Comparison of ENCODE assay signal across 8 mouse cellular contexts in the genomic region with DNA sequence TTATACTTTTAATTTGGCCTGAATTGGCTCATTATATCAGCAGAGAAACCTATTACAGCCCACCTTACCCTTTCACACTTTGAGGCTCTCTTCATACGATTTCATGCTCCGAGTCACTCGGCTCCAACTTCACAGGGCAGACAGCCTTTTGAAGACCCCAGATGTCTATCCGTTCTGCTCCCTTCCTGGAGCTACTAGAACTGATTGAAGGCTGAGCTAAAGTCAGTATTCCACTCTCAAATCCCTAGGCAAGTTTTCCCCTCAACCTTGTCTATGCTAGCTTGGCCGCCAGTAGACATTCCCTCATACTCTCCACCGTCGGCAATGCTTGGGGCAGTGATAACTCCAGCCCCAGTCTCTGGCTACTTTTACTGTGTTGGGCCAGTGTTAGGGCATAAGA. TPM values are rescaled to one million over a fixed set of nuclear protein-coding genes. Genes with fewer than 3 reads are reported as not detected.
A peak's percentile ranks its signal among the peaks of the same experiment; 100 is the strongest.
DNase-seq lines count a peak whose midpoint lies in the region; ATAC-seq and TF ChIP-seq lines count a peak whose summit lies in the region.

No protein-coding gene starts in this region.

- 35% methylated on average over 7 of the region's 7 CpGs for WGBS in heart, adult 2 months
- WGBS in lung, postnatal 0 days, result 26% methylated on average over 7 of the region's 7 CpGs
- 25% methylated on average over 7 of the region's 7 CpGs for WGBS in embryonic facial prominence, embryonic 13.5 days
- WGBS in macrophage (ENCODE audit: missing documents), result 33% methylated on average over 7 of the region's 7 CpGs

- H3K36me3 ChIP-seq in heart, adult 2 months (ENCODE audit: control insufficient read depth, insufficient read depth, low read length), result no peaks in the 10 kb centered on the region
- no peaks in the 10 kb centered on the region for H3K36me3 ChIP-seq in lung, postnatal 0 days (ENCODE audit: insufficient read depth, low read length)
- H3K36me3 ChIP-seq in embryonic facial prominence, embryonic 13.5 days, result peaks cover 3% of the 10 kb centered on the region; the same call in 1 of the 2 replicates
- no peaks in the 10 kb centered on the region; the same call in 1 of the 2 replicates for H3K36me3 ChIP-seq in macrophage (ENCODE audit: inconsistent target)

- no peak for TF ChIP-seq CTCF in heart, adult 2 months (IDR thresholded peaks at IDR 0.05)
- TF ChIP-seq CTCF in lung, postnatal 0 days (IDR thresholded peaks at IDR 0.05), result no peak

- 0 out of 2 replicates have a peak overlapping the region, but pooled peaks have one; percentile 4 for H3K9ac ChIP-seq in heart, adult 2 months (ENCODE audit: low read depth, low read length)
- no peak overlapping the region for H3K9ac ChIP-seq in lung, postnatal 0 days (replicated peaks; ENCODE audit: low read depth)
- H3K9ac ChIP-seq in embryonic facial prominence, embryonic 13.5 days, result no peak overlapping the region

- H3K79me2 ChIP-seq in heart, adult 2 months (replicated peaks; ENCODE audit: control insufficient read depth, insufficient read depth, low read length), result no peaks in the 10 kb centered on the region
- H3K79me2 ChIP-seq in macrophage (ENCODE audit: inconsistent target), result peaks cover 56% of the 10 kb centered on the region

- H3K27me3 ChIP-seq in heart, adult 2 months (ENCODE audit: control insufficient read depth, insufficient read depth, low read length), result no peaks in the 10 kb centered on the region
- H3K27me3 ChIP-seq in lung, postnatal 0 days (replicated peaks; ENCODE audit: insufficient read depth, low read length), result no peaks in the 10 kb centered on the region
- H3K27me3 ChIP-seq in embryonic facial prominence, embryonic 13.5 days, result no peaks in the 10 kb centered on the region

- intact Hi-C loops in heart, adult 2 months (cut with DNase I), result no loop called here

- TF ChIP-seq EP300 in heart, adult 2 months (IDR thresholded peaks at IDR 0.05; ENCODE audit: insufficient read depth, low read depth, low read length), result 0 out of 2 replicates have a peak, but pooled peaks have one; percentile 1
- no peak for TF ChIP-seq EP300 in lung, postnatal 0 days (IDR thresholded peaks at IDR 0.05)

- TF ChIP-seq POLR2A in heart, adult 2 months (IDR thresholded peaks at IDR 0.05; ENCODE audit: insufficient read depth, low read depth, low read length), result no peak

- DNase-seq in heart, adult 2 months, result no peak
- DNase-seq in heart, adult 18-20 months, result no peak
- no peak for DNase-seq in lung, postnatal 0 days (ENCODE audit: low spot score)
- no peak for DNase-seq in lung, postnatal 36 days
- no peak for DNase-seq in layer of hippocampus, adult 9-10 months (ENCODE audit: low spot score)
- DNase-seq in retina, embryonic 14.5 days (ENCODE audit: low spot score), result no peak

- peak overlapping the region; percentile 24; the same call in 1 of the 2 replicates for H3K4me3 ChIP-seq in heart, adult 2 months
- peak overlapping the region; percentile 14 for H3K4me3 ChIP-seq in lung, postnatal 0 days (ENCODE audit: low read depth, low read length)
- no peak overlapping the region for H3K4me3 ChIP-seq in embryonic facial prominence, embryonic 13.5 days
- peak overlapping the region; percentile 75 for H3K4me3 ChIP-seq in macrophage (ENCODE audit: inconsistent target)

- H3K9me3 ChIP-seq in lung, postnatal 0 days (ENCODE audit: low read length), result no peaks in the 10 kb centered on the region
- H3K9me3 ChIP-seq in embryonic facial prominence, embryonic 13.5 days, result no peaks in the 10 kb centered on the region

- ATAC-seq in lung, postnatal 0 days, result no peak
- ATAC-seq in embryonic facial prominence, embryonic 13.5 days (ENCODE audit: insufficient number of reproducible peaks, insufficient read depth, low FRiP score, low TSS enrichment, low read depth), result no peak

- peak overlapping the region; percentile 96 for H3K4me2 ChIP-seq in lung, postnatal 0 days (replicated peaks; ENCODE audit: low read depth, low read length)
- peak overlapping the region; percentile 96 for H3K4me2 ChIP-seq in embryonic facial prominence, embryonic 13.5 days

- H3K27ac ChIP-seq in heart, adult 2 months, result peak overlapping the region; percentile 97
- peak overlapping the region; percentile 97 for H3K27ac ChIP-seq in lung, postnatal 0 days (ENCODE audit: low read length)
- H3K27ac ChIP-seq in embryonic facial prominence, embryonic 13.5 days, result no peak overlapping the region; the same call in 1 of the 2 replicates
- H3K27ac ChIP-seq in macrophage, result peak overlapping the region; percentile 92

- peaks cover 20% of the 10 kb centered on the region for H3K4me1 ChIP-seq in heart, adult 2 months (ENCODE audit: control insufficient read depth, insufficient read depth, low read length)
- peaks cover 30% of the 10 kb centered on the region; the same call in 1 of the 2 replicates for H3K4me1 ChIP-seq in lung, postnatal 0 days (ENCODE audit: insufficient read depth, low read depth, low read length)
- peaks cover 58% of the 10 kb centered on the region for H3K4me1 ChIP-seq in embryonic facial prominence, embryonic 13.5 days

RNA-seq across cellular contexts. Expression of gene Gpsm3, which starts 0.4 kb away (rescaled TPM):
- 1 to 10 TPM; 3.9 to 5.2 TPM for total RNA-seq in heart, adult 2 months (2021)
- polyA plus RNA-seq in heart, adult 2 months (2012; rRNA removed), result 4.4 and 6.4 TPM in 2 replicates
- total RNA-seq in heart, adult 18-20 months (2021), result 1 to 10 TPM; 4.1 to 5.9 TPM
- polyA plus RNA-seq in lung, postnatal 0 days (2015; fragmentation: Nextera tagmentation; extraction: Ambion mirVana), result 34.7 and 41.0 TPM in 2 replicates
- 5.3 and 6.0 TPM in 2 replicates for polyA plus RNA-seq in embryonic facial prominence, embryonic 13.5 days (2015; fragmentation: Nextera tagmentation; extraction: Ambion mirVana)
- total RNA-seq in macrophage (2018; cell fraction: chromatin; rRNA removed), result 10 to 100 TPM in 22 of 26 experiments, 1 to 10 TPM in 4; 4.8 to 81.2 (median 28.1) TPM
- 100 to 1,000 TPM; 107 to 228 (median 174) TPM for total RNA-seq in macrophage (2018; cell fraction: cytosol; rRNA removed)
- total RNA-seq in macrophage (2018; cell fraction: nucleus; rRNA removed), result 100 to 1,000 TPM in 5 of 26 experiments, 10 to 100 TPM in 21; 22.6 to 150 (median 71.5) TPM
- polyA plus RNA-seq in macrophage (2018), result 124 to 167 TPM (median 152 TPM) in 3 replicates

RNA-seq across cellular contexts. Expression of gene Pbx2, which starts 1.9 kb away (rescaled TPM):
- 10 to 100 TPM; 16.1 to 18.4 TPM for total RNA-seq in heart, adult 2 months (2021)
- polyA plus RNA-seq in heart, adult 2 months (2012; rRNA removed), result 22.1 and 28.3 TPM in 2 replicates
- total RNA-seq in heart, adult 18-20 months (2021), result 10 to 100 TPM; 13.6 to 17.4 TPM
- 15.0 and 15.6 TPM in 2 replicates for polyA plus RNA-seq in lung, postnatal 0 days (2015; fragmentation: Nextera tagmentation; extraction: Ambion mirVana)
- 14.8 and 19.2 TPM in 2 replicates for polyA plus RNA-seq in embryonic facial prominence, embryonic 13.5 days (2015; fragmentation: Nextera tagmentation; extraction: Ambion mirVana)
- 100 to 1,000 TPM in 3 of 26 experiments, 10 to 100 TPM in 23; 13.4 to 110 (median 51.5) TPM for total RNA-seq in macrophage (2018; cell fraction: chromatin; rRNA removed)
- total RNA-seq in macrophage (2018; cell fraction: cytosol; rRNA removed), result 10 to 100 TPM; 23.9 to 61.8 (median 51.4) TPM
- 10 to 100 TPM; 18.6 to 84.5 (median 38.1) TPM for total RNA-seq in macrophage (2018; cell fraction: nucleus; rRNA removed)
- polyA plus RNA-seq in macrophage (2018), result 44.7 to 64.2 TPM (median 45.7 TPM) in 3 replicates

RNA-seq across cellular contexts. Expression of gene Ager, which starts 8.5 kb away (rescaled TPM):
- total RNA-seq in heart, adult 2 months (2021), result under 1 TPM; 0.14 to 0.18 TPM
- 0.38 and 2.2 TPM in 2 replicates for polyA plus RNA-seq in heart, adult 2 months (2012; rRNA removed)
- total RNA-seq in heart, adult 18-20 months (2021), result under 1 TPM in 1 of 2 experiments, not detected in 1; 0.23 TPM
- polyA plus RNA-seq in lung, postnatal 0 days (2015; fragmentation: Nextera tagmentation; extraction: Ambion mirVana), result 3,782 and 4,046 TPM in 2 replicates
- polyA plus RNA-seq in embryonic facial prominence, embryonic 13.5 days (2015; fragmentation: Nextera tagmentation; extraction: Ambion mirVana), result 3.6 and 4.2 TPM in 2 replicates
- total RNA-seq in macrophage (2018; cell fraction: chromatin; rRNA removed), result 10 to 100 TPM in 5 of 26 experiments, 1 to 10 TPM in 20, under 1 TPM in 1; 0.71 to 15.6 (median 6.0) TPM
- total RNA-seq in macrophage (2018; cell fraction: cytosol; rRNA removed), result under 1 TPM in 14 of 26 experiments, not detected in 12; 0.11 to 0.44 (median 0.22) TPM
- 1 to 10 TPM in 22 of 26 experiments, under 1 TPM in 4; 0.72 to 9.9 (median 2.8) TPM for total RNA-seq in macrophage (2018; cell fraction: nucleus; rRNA removed)
- 0.22 to 0.38 TPM (median 0.27 TPM) in 3 replicates for polyA plus RNA-seq in macrophage (2018)

RNA-seq across cellular contexts. Expression of gene Rnf5, which starts 14.3 kb away (rescaled TPM):
- total RNA-seq in heart, adult 2 months (2021), result 10 to 100 TPM; 37.6 to 40.4 TPM
- 71.7 and 92.2 TPM in 2 replicates for polyA plus RNA-seq in heart, adult 2 months (2012; rRNA removed)
- 10 to 100 TPM; 40.9 to 43.3 TPM for total RNA-seq in heart, adult 18-20 months (2021)
- polyA plus RNA-seq in lung, postnatal 0 days (2015; fragmentation: Nextera tagmentation; extraction: Ambion mirVana), result 81.5 and 84.1 TPM in 2 replicates
- polyA plus RNA-seq in embryonic facial prominence, embryonic 13.5 days (2015; fragmentation: Nextera tagmentation; extraction: Ambion mirVana), result 130 and 132 TPM in 2 replicates
- 10 to 100 TPM in 14 of 26 experiments, 1 to 10 TPM in 12; 1.4 to 22.9 (median 11.5) TPM for total RNA-seq in macrophage (2018; cell fraction: chromatin; rRNA removed)
- total RNA-seq in macrophage (2018; cell fraction: cytosol; rRNA removed), result 10 to 100 TPM; 35.2 to 53.0 (median 44.0) TPM
- 10 to 100 TPM in 22 of 26 experiments, 1 to 10 TPM in 4; 8.7 to 49.5 (median 22.8) TPM for total RNA-seq in macrophage (2018; cell fraction: nucleus; rRNA removed)
- polyA plus RNA-seq in macrophage (2018), result 45.1 to 50.3 TPM (median 47.5 TPM) in 3 replicates

RNA-seq across cellular contexts. Expression of gene Agpat1, which starts 14.9 kb away (rescaled TPM):
- 10 to 100 TPM; 64.8 to 68.9 TPM for total RNA-seq in heart, adult 2 months (2021)
- polyA plus RNA-seq in heart, adult 2 months (2012; rRNA removed), result 178 and 184 TPM in 2 replicates
- 10 to 100 TPM; 67.9 to 72.4 TPM for total RNA-seq in heart, adult 18-20 months (2021)
- 35.7 and 40.0 TPM in 2 replicates for polyA plus RNA-seq in lung, postnatal 0 days (2015; fragmentation: Nextera tagmentation; extraction: Ambion mirVana)
- 50.7 and 57.5 TPM in 2 replicates for polyA plus RNA-seq in embryonic facial prominence, embryonic 13.5 days (2015; fragmentation: Nextera tagmentation; extraction: Ambion mirVana)
- total RNA-seq in macrophage (2018; cell fraction: chromatin; rRNA removed), result 10 to 100 TPM; 23.6 to 67.0 (median 37.8) TPM
- total RNA-seq in macrophage (2018; cell fraction: cytosol; rRNA removed), result 100 to 1,000 TPM in 3 of 26 experiments, 10 to 100 TPM in 23; 62.1 to 103 (median 87.3) TPM
- total RNA-seq in macrophage (2018; cell fraction: nucleus; rRNA removed), result 10 to 100 TPM; 52.2 to 90.0 (median 71.3) TPM
- 67.5 to 77.3 TPM (median 76.0 TPM) in 3 replicates for polyA plus RNA-seq in macrophage (2018)

Comparison
In these comparisons a context has a peak if more than half of its experiments do, and no peak if none do; other contexts are left out.
1. RNA of gene Ager, which starts 8.5 kb away (polyA plus RNA-seq): 3,782 to 4,046 TPM in lung, postnatal 0 days; 3.6 to 4.2 TPM in embryonic facial prominence, embryonic 13.5 days, 0.38 to 2.2 TPM in heart, adult 2 months and 0.22 to 0.38 TPM in macrophage; every median in the first group is over 100 times any median in the second.